Mouse (Mus musculus): Measurements from ENCODE around the gene Ano1. TPM values are rescaled to one million over a fixed set of nuclear protein-coding genes. Genes with fewer than 3 reads are reported as not detected.

Ano1 gene
- polyA plus RNA-seq, 1 experiment from 2014 or later = 7.8 TPM

DNA sequence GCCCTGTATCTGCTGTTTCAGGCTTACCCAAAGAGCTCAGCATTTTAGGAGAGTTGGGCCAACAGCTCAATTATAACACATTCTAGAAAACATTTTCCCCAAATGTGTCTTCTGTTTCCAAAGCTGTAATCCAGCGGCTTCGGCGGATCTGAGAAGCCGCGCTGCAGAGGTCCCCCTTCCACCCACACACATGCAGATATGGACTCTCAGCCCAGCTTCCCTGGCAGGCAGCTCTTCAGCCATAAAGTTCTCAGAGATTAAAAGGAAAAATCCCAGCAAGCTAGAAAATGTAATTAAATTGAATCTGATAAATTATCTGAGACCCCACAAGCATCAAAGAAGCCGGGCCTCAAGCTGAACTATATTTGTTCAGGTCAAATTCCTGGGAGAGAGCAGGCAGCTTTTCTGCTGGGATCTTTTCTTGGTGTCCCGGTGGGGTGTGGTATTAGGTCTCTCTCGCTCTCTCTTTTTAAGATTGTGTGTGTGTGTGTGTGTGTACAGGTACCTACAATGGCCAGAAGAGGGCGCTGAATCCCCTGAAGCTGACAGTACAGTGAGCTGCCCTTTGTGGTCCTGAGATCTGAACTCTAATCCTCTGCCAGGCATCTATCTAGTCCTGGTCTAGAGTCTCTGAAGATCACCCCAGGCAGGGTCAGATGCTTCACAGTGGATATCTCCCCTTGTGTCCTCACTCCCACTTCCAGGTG, 95.4 kb downstream of the Ano1 start:
- Histone ChIP-seq H3K27ac (replicated peaks) (no peak overlapping the region), H3K27me3 (no peaks in the 10 kb centered on the region), H3K9ac (replicated peaks) (no peak overlapping the region), H3K36me3 (no peaks in the 10 kb centered on the region), H3K4me1 (peaks cover 19% of the 10 kb centered on the region), H3K9me3 (no peaks in the 10 kb centered on the region), H3K4me2 (replicated peaks) (no peak overlapping the region), H3K4me3 (no peak overlapping the region)
- no peak for ATAC-seq (replicated peaks)
- 84% methylated on average over 9 of the region's 9 CpGs for WGBS

DNA sequence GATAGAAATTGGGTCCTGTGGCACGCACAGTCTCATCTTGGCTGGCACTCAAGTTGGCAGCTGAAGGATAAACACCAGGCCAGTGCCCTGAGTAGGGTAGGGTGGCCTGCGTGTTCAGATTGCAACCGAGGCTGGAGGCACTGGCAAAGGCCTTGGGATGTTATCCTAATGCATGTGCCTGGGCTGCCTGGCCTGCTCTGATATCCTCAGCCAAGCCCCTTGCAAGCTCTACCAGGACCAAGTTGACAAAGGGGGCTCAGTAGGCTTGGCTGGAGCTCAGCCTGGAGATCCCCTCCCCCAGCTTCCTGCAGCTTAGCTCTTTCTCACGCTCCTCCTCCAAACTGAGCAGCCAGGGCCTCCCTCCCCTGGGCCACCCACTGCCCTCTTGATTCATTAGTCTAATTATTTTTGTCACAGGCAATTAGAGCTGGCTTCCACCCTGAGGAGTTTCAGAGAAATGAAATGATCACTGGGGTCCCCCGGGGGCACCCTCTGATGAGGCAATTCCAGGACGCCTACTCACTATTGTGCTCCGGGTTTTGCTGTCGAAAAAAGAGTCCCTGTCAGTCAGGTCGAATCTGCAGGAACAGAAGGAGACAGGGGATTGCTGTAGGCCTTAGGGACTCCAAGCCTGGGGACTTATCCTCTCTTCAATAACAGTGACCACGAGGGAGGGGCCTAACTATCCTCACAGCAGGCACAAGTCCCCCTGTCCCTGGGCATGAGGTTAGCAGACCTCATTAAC, 97.9 kb downstream of the Ano1 start:
- H3K27ac ChIP-seq (replicated peaks) = peak overlapping the region; percentile 32
- H3K4me2 ChIP-seq (replicated peaks) = no peak overlapping the region
- no peak overlapping the region for H3K4me3 ChIP-seq
- H3K9ac ChIP-seq (replicated peaks) = no peak overlapping the region
- no peaks in the 10 kb centered on the region for H3K36me3 ChIP-seq
- WGBS = 3% methylated on average over 10 of the region's 10 CpGs
- H3K4me1 ChIP-seq = peaks cover 19% of the 10 kb centered on the region
- no peaks in the 10 kb centered on the region; the same call in 1 of the 2 replicates for H3K27me3 ChIP-seq
- no peaks in the 10 kb centered on the region for H3K9me3 ChIP-seq
- ATAC-seq (replicated peaks) = peak; percentile 95

DNA sequence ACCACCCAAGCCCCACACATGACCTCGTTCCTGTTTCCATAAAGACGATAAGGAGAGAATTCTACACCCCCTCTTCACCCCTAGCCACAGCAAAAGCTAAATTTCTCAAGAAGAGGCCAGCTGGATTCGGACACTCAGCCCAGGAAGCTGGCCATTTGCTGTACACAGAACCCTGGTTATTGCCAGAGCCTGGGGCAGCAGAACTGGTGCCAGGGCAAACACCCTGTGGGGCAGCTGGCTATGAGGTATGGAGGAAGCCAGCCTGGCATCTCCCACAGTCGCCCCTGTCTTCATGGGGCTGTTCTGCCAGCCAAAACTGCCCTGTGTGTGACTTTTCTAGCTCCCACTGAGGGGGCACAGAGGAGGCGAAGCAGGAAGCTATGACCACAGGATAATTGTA, 104.2 kb downstream of the Ano1 start:
- H3K27ac ChIP-seq (replicated peaks) = no peak overlapping the region
- H3K4me3 ChIP-seq = no peak overlapping the region
- H3K27me3 ChIP-seq = no peaks in the 10 kb centered on the region; the same call in 1 of the 2 replicates
- no peak overlapping the region for H3K4me2 ChIP-seq (replicated peaks)
- no peaks in the 10 kb centered on the region for H3K9me3 ChIP-seq
- no peak overlapping the region for H3K9ac ChIP-seq (replicated peaks)
- 80% methylated on average over 5 of the region's 5 CpGs for WGBS
- no peak for ATAC-seq (replicated peaks)
- H3K4me1 ChIP-seq = no peaks in the 10 kb centered on the region
- no peaks in the 10 kb centered on the region for H3K36me3 ChIP-seq

DNA sequence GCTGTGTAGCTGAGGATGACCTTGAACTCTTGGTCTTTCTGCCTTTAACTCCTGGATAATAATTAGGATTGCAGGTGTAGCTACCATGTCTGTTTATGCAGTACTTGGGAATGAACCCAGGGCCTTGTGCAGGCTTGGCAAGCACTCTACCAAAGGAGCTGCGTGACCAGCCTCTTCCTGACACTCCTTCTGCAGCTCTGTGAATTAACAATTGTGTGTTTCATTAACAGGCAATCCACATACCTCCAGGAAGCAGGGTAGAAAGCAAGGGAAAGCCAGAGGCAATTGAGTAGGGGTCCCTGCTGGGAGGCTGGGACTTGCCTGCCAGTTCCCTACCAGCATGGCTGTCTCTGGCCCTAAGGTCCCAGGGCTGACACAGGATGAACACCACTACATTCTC, 111.0 kb downstream of the Ano1 start:
- Histone ChIP-seq H3K4me1 (peaks cover 5% of the 10 kb centered on the region; the same call in 1 of the 2 replicates), H3K9me3 (no peaks in the 10 kb centered on the region), H3K27me3 (no peaks in the 10 kb centered on the region), H3K4me3 (no peak overlapping the region), H3K36me3 (no peaks in the 10 kb centered on the region), H3K27ac (replicated peaks) (no peak overlapping the region), H3K4me2 (replicated peaks) (no peak overlapping the region), H3K9ac (replicated peaks) (no peak overlapping the region)
- no peak for ATAC-seq (replicated peaks)
- 41% methylated on average over 1 of the region's 1 CpGs for WGBS

DNA sequence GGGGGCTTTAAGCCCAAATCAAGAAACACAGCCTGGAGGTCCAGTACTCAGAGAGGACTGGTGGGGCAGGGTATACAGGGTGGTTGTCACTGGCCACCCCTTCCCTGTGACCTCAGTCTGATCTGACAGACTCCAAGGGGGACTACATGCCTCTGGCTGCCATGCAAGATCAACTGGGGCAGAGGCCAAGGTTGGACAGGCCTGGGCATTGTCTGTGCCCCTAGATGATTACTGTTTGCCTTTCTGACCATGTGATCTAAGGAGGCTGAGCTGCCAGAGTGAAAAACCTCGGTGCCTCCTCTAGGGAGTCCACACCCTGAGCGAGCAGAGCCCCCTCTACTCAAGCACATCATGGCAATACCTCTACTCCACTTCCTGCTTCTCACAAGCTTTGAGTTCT, 115.8 kb downstream of the Ano1 start:
- Histone ChIP-seq H3K36me3 (no peaks in the 10 kb centered on the region), H3K9me3 (no peaks in the 10 kb centered on the region), H3K4me3 (no peak overlapping the region), H3K27ac (replicated peaks) (peak overlapping the region; percentile 10; the same call in 1 of the 2 replicates), H3K27me3 (no peaks in the 10 kb centered on the region), H3K4me2 (replicated peaks) (no peak overlapping the region), H3K4me1 (peaks cover 3% of the 10 kb centered on the region; the same call in 1 of the 2 replicates), H3K9ac (replicated peaks) (no peak overlapping the region)
- 54% methylated on average over 2 of the region's 2 CpGs for WGBS
- peak; percentile 41; the same call in 1 of the 2 replicates for ATAC-seq (replicated peaks)

DNA sequence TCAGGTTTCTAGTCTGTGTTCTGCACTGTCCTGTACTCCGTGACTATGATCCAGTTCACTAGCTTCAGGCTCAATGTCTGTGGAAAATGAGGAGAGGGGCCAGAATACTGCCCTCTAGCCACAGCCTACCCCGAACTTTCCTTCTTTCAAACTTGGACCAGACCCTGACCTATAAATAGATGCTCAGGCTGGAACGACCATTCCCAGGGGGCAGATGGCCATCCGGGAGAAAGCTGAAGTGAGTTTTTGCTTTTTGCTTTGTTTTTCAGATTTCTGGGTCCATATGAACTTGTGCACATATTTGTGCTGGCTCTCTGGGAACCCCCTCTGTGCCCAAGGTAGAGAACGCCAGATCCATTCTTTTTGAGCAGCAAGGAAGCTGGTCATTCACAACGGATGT, 116.9 kb downstream of the Ano1 start:
- no peak for ATAC-seq (replicated peaks)
- WGBS = 79% methylated on average over 6 of the region's 6 CpGs
- H3K4me2 ChIP-seq (replicated peaks) = no peak overlapping the region
- no peak overlapping the region for H3K4me3 ChIP-seq
- H3K4me1 ChIP-seq = peaks cover 2% of the 10 kb centered on the region; the same call in 1 of the 2 replicates
- H3K36me3 ChIP-seq = no peaks in the 10 kb centered on the region
- no peaks in the 10 kb centered on the region for H3K9me3 ChIP-seq
- no peak overlapping the region for H3K9ac ChIP-seq (replicated peaks)
- no peaks in the 10 kb centered on the region for H3K27me3 ChIP-seq
- no peak overlapping the region for H3K27ac ChIP-seq (replicated peaks)

DNA sequence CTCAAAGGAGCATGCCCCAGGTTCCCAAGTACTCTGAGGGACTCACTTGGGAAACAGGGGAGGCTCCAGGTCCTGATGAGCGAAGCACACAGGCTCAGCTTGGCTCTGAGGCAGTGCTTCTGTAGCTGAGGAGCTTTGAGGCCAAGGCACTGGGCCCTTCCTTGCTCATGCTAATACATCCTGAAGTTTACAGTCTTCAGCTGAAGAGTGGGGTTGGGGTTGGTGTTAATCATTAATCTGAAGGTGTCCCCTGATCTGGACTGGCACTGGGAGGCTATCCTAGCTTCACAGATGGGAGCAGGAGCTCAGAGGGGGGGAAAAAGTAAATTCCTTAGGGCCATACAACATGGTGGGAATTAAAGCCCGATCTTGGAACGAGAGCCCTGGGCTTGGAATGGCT, 117.3 kb downstream of the Ano1 start:
- Histone ChIP-seq H3K4me3 (no peak overlapping the region), H3K27me3 (no peaks in the 10 kb centered on the region), H3K9ac (replicated peaks) (no peak overlapping the region), H3K4me2 (replicated peaks) (no peak overlapping the region), H3K36me3 (no peaks in the 10 kb centered on the region), H3K27ac (replicated peaks) (no peak overlapping the region), H3K4me1 (peaks cover 4% of the 10 kb centered on the region; the same call in 1 of the 2 replicates), H3K9me3 (no peaks in the 10 kb centered on the region)
- WGBS = 91% methylated on average over 3 of the region's 3 CpGs
- no peak for ATAC-seq (replicated peaks)

DNA sequence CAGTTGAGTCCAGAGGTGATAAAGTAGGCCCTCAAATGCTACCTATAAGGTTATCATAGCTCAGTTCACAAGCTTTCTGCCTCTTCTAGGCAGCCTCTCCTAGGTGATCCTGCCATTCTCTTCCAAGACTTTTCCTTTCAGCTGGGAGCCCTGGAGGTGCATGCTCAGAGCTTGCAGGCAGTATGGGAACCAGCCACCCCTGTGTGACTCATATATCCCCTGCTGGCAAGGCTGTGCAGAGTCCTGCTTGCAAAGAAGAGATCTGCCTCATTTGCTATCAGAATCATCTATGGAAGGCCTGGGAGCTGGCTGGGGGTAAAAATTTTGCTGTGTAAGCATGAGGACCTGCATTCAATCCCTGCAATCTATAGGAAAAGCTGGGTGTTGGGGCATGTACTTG, 119.5 kb downstream of the Ano1 start:
- H3K9ac ChIP-seq (replicated peaks) = no peak overlapping the region
- H3K9me3 ChIP-seq = no peaks in the 10 kb centered on the region
- H3K4me1 ChIP-seq = peaks cover 26% of the 10 kb centered on the region
- no peak overlapping the region for H3K4me2 ChIP-seq (replicated peaks)
- ATAC-seq (replicated peaks) = no peak
- H3K36me3 ChIP-seq = no peaks in the 10 kb centered on the region
- H3K4me3 ChIP-seq = no peak overlapping the region
- no peak overlapping the region for H3K27ac ChIP-seq (replicated peaks)
- H3K27me3 ChIP-seq = no peaks in the 10 kb centered on the region

DNA sequence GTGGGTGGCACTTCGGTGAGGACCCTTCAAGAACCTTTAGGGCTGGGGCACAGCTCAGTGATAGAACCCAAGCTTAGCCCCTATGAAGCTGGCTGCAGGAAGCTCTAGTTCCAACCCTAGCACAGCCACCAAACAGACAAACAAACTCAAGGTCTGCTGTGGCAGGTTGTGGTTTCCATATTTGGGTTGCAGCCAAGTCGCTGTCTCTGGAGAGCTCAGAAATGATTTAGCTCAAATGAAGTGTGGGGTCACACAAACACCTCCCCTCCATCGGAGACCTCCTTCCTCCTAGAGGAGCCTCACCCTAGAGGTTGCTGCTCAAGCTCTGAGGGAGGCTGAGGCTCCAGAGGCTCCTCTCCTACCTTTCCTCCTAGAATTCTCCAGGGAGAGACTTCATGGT, 121.2 kb downstream of the Ano1 start:
- H3K4me3 ChIP-seq = no peak overlapping the region
- no peaks in the 10 kb centered on the region for H3K9me3 ChIP-seq
- ATAC-seq (replicated peaks) = no peak
- H3K4me1 ChIP-seq = peaks cover 33% of the 10 kb centered on the region
- no peak overlapping the region for H3K4me2 ChIP-seq (replicated peaks)
- 85% methylated on average over 3 of the region's 3 CpGs for WGBS
- no peaks in the 10 kb centered on the region for H3K36me3 ChIP-seq
- no peaks in the 10 kb centered on the region for H3K27me3 ChIP-seq
- H3K9ac ChIP-seq (replicated peaks) = no peak overlapping the region
- no peak overlapping the region for H3K27ac ChIP-seq (replicated peaks)

DNA sequence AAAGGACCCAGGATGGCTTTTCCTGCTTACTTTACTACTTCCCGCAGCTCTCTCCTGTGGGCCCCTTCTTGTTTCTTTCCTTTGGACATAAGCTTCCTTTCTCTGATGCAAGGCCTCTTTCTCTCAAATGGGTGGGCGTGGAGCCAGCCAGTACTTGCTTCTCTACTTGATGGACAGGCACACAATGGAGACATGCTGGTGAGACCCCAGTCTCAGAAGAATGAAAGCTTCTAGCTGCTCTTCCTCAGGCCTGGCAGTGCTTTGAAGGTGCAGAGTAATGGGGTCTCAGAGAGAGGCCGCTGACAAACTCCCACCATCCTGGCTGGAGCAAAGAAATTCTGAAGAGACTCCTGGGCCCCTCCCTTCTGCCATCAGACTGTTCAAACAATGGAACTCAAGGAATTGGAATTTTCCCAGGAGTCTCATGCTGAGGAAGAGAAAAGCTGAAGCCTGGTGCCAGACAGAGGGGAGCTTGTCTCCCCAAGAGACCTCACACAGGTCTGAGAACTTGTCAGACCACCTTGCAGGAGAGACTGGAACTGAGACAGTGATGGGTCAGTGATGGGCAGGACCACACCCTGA, 123.3 kb downstream of the Ano1 start:
- peak overlapping the region; percentile 80 for H3K27ac ChIP-seq (replicated peaks)
- no peak overlapping the region for H3K4me2 ChIP-seq (replicated peaks)
- H3K4me1 ChIP-seq = peaks cover 33% of the 10 kb centered on the region
- no peak overlapping the region for H3K4me3 ChIP-seq
- H3K27me3 ChIP-seq = no peaks in the 10 kb centered on the region
- WGBS = 0% methylated on average over 3 of the region's 3 CpGs
- ATAC-seq (replicated peaks) = peak; percentile 89
- H3K9ac ChIP-seq (replicated peaks) = no peak overlapping the region
- H3K36me3 ChIP-seq = no peaks in the 10 kb centered on the region
- no peaks in the 10 kb centered on the region for H3K9me3 ChIP-seq

DNA sequence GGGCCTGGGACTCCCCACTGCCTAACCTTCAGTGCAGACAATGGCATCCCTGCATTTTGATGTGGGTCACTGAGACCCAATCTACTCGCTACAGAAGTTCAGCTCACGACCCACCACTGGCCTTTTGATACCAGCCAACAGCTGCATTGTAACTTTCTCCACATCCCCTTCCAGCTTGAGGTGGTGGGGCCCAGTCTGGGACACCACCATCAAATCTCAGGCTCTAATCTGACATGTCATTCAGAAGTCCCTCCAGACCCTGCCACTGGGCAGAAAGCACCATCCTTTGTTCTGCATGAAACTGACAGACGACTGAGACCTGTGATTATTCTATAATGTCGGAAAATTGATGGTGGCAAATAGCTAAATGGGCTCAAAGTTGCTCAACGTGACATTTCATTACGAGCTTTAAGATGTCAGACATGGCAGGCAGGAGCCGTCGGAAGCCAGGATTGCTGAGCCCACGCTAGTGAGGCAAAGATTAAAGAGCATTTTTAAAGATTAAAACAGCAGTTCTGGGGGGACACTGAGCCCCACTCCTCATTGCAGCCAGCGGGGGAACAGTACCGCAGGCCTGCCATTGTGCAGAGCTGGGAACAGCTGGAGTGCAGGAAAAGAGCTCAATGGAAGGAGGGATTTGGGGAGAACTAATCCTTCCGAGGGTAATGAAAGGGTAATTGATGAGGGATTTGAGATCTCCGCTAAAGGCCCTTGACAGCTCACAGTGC, 124.0 kb downstream of the Ano1 start:
- Histone ChIP-seq H3K4me2 (replicated peaks) (no peak overlapping the region), H3K4me3 (no peak overlapping the region), H3K36me3 (no peaks in the 10 kb centered on the region), H3K27me3 (no peaks in the 10 kb centered on the region), H3K4me1 (peaks cover 33% of the 10 kb centered on the region), H3K9me3 (no peaks in the 10 kb centered on the region), H3K27ac (replicated peaks) (peak overlapping the region; percentile 80), H3K9ac (replicated peaks) (no peak overlapping the region)
- 5% methylated on average over 13 of the region's 13 CpGs for WGBS
- peak; percentile 77 for ATAC-seq (replicated peaks)

DNA sequence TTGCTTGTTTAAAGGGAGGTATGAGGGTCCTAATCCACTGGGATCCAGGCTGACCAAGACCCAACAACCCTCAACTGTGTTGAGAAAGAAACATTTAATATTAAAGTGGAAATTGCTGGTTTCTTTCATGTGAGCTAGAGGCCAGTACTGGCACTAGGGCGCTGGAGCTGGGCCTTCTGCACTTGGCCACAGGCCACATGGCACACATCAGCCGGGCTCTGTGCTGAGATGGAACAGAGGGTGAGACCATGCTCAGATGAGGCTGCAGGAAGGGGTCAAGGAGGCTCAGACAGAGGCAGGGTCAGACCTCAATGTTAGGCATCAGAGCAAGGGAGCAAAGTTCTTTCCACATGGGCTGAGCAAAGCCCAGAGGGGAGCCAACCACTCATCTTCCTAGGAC, 125.7 kb downstream of the Ano1 start:
- H3K9me3 ChIP-seq = no peaks in the 10 kb centered on the region
- no peak for ATAC-seq (replicated peaks)
- WGBS = 49% methylated on average over 2 of the region's 2 CpGs
- no peak overlapping the region for H3K9ac ChIP-seq (replicated peaks)
- H3K27ac ChIP-seq (replicated peaks) = peak overlapping the region; percentile 20; the same call in 1 of the 2 replicates
- H3K4me3 ChIP-seq = no peak overlapping the region
- H3K36me3 ChIP-seq = no peaks in the 10 kb centered on the region
- no peaks in the 10 kb centered on the region for H3K27me3 ChIP-seq
- H3K4me1 ChIP-seq = peaks cover 33% of the 10 kb centered on the region
- no peak overlapping the region for H3K4me2 ChIP-seq (replicated peaks)

All from forebrain, embryonic 15.5 days (tissue).